Comparison of ENCODE assay signal across 9 mouse cellular contexts in the genomic region with DNA sequence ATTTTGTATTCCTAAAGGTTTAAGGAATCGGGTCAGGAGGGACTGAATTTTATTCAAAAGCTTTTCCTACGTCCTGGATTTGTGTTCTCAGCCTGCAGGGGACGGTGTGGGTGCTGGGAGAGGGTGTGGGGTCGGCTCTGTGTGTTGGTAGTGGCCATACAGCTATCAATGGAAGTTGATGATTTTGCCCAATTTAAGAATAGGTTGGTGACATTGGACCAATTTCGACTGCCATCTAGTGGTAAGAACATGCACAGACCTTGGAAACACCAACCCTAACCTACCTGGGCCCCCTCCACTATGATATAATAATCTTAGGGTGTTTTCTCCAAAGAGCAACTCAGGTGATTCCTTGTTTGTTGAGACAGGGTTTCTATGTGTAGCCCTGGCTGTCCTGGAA. TPM values are rescaled to one million over a fixed set of nuclear protein-coding genes. Genes with fewer than 3 reads are reported as not detected.
DNase-seq lines count a peak whose midpoint lies in the region; TF ChIP-seq lines count a peak whose summit lies in the region.
"Had no signal": no experiment of that assay in that cellular context is flagged by ENCODE, and none has a peak within 500 bp of the region (broad histone marks: within the 10 kb centered on the region; RNA-seq: fewer than 3 reads in every experiment).

No protein-coding gene starts in this region.

- peak; percentile 47; the same call in 1 of the 2 replicates for TF ChIP-seq CTCF in small intestine, adult 2 months (IDR thresholded peaks at IDR 0.05; ENCODE audit: extremely low read depth, insufficient read length, insufficient replicate concordance, low read depth, low read length)

- DNase-seq in heart, adult 18-20 months: peak; percentile 37 to 73
- no peak for DNase-seq in heart, adult 11 months
- peak; percentile 31 for DNase-seq in ovary, postnatal 14 days (ENCODE audit: low spot score)
- no peak for DNase-seq in ovary, adult 18-20 months (ENCODE audit: low spot score)
- DNase-seq in brain, adult 2 months (ENCODE audit: low read depth, low spot score): peak; percentile 72
- DNase-seq in induced T-regulatory cell, adult 2 months (ENCODE audit: low read depth): peak; percentile 68
- no peak for DNase-seq in right cerebral cortex, adult 18-20 months

- no peaks in the 10 kb centered on the region for H3K27me3 ChIP-seq in small intestine, adult 2 months (ENCODE audit: control insufficient read depth, insufficient read depth, low read length)
- H3K27me3 ChIP-seq: limb, embryonic 12.5 days had no signal

- H3K27ac ChIP-seq in small intestine, adult 2 months (ENCODE audit: insufficient read depth, low read depth, low read length): no peak overlapping the region
- H3K27ac ChIP-seq: limb, embryonic 12.5 days had no signal

- H3K36me3 ChIP-seq in small intestine, adult 2 months (ENCODE audit: control insufficient read depth, insufficient read depth, low read length): no peaks in the 10 kb centered on the region
- H3K36me3 ChIP-seq: limb, embryonic 12.5 days had no signal

- H3K4me3 ChIP-seq in small intestine, adult 2 months (ENCODE audit: low read depth, low read length): no peak overlapping the region
- H3K4me3 ChIP-seq: limb, embryonic 12.5 days had no signal

- TF ChIP-seq POLR2A in small intestine, adult 2 months (IDR thresholded peaks at IDR 0.05; ENCODE audit: low read depth, low read length): no peak

- WGBS in small intestine, adult 2 months: 23% methylated on average over 5 of the region's 5 CpGs

- H3K4me1 ChIP-seq in small intestine, adult 2 months (ENCODE audit: control insufficient read depth, insufficient read depth, insufficient read length, low read length): no peaks in the 10 kb centered on the region
- H3K4me1 ChIP-seq: limb, embryonic 12.5 days had no signal

RNA-seq across cellular contexts. Expression of a gene that starts 12.3 kb away (rescaled TPM):
- 10 to 100 TPM; 12.8 to 14.2 TPM for total RNA-seq in heart, adult 18-20 months (2021)
- polyA plus RNA-seq in small intestine, adult 2 months (2012; rRNA removed): 11.7 and 18.8 TPM in 2 replicates

RNA-seq across cellular contexts. Expression of a gene that starts 44.0 kb away (rescaled TPM):
- 1 to 10 TPM; 4.6 to 6.3 TPM for total RNA-seq in heart, adult 18-20 months (2021)
- polyA plus RNA-seq in small intestine, adult 2 months (2012; rRNA removed): 6.0 and 13.1 TPM in 2 replicates

RNA-seq across cellular contexts. Expression of a gene that starts 54.7 kb away (rescaled TPM):
- total RNA-seq in heart, adult 18-20 months (2021): 10 to 100 TPM in 1 of 2 experiments, 1 to 10 TPM in 1; 8.6 to 10.8 TPM
- 13.2 and 15.6 TPM in 2 replicates for polyA plus RNA-seq in small intestine, adult 2 months (2012; rRNA removed)

Comparison
In these comparisons a context has a peak if more than half of its experiments do, and no peak if none do; other contexts are left out.
1. DNase-seq: peak in heart, adult 18-20 months (2 of 2), ovary, postnatal 14 days (single experiment), brain, adult 2 months (single experiment) and induced T-regulatory cell, adult 2 months (single experiment); none in heart, adult 11 months (single experiment), ovary, adult 18-20 months (single experiment) and right cerebral cortex, adult 18-20 months (single experiment).